Mouse (Mus musculus): ENCODE measurements around the gene Isy1.

The Isy1 gene

GRCm38 (mm10) chr6:87838551-87839197 is at the start of gene Isy1:
TSS of gene Isy1 (minus strand) at chr6:87838798.
- peak; percentile 96 for DNase-seq

- DNase-seq, result peak; percentile 99
Measured at GRCm38 (mm10) chr6:87887594-87888233, 49.1 kb upstream of the Isy1 start, which contains the start of gene Copg1. TSS of gene Copg1 (plus strand) at chr6:87887814.

GRCm38 (mm10) chr6:87886721-87887120 is 48.1 kb upstream of the Isy1 start:
- DNase-seq, result no peak

GRCm38 (mm10) chr6:87882816-87883215 is 44.2 kb upstream of the Isy1 start:
- DNase-seq, result no peak

GRCm38 (mm10) chr6:87882221-87882620 is 43.6 kb upstream of the Isy1 start:
- DNase-seq, result no peak

GRCm38 (mm10) chr6:87879628-87880027 is 41.0 kb upstream of the Isy1 start:
- DNase-seq, result no peak

GRCm38 (mm10) chr6:87879010-87879409 is 40.4 kb upstream of the Isy1 start:
- DNase-seq, result no peak

- peak; percentile 69 for DNase-seq
Measured at GRCm38 (mm10) chr6:87876068-87876643, 37.6 kb upstream of the Isy1 start.

GRCm38 (mm10) chr6:87875562-87875961 is 37.0 kb upstream of the Isy1 start:
- DNase-seq, result no peak

- no peak for DNase-seq
Measured at GRCm38 (mm10) chr6:87875083-87875482, 36.5 kb upstream of the Isy1 start.

- no peak for DNase-seq
Measured at GRCm38 (mm10) chr6:87873963-87874362, 35.4 kb upstream of the Isy1 start.

GRCm38 (mm10) chr6:87873104-87873503 is 34.5 kb upstream of the Isy1 start:
- DNase-seq, result peak; percentile 57

- no peak for DNase-seq
Measured at GRCm38 (mm10) chr6:87871240-87871639, 32.6 kb upstream of the Isy1 start.

- no peak for DNase-seq
Measured at GRCm38 (mm10) chr6:87870440-87870839, 31.8 kb upstream of the Isy1 start.

GRCm38 (mm10) chr6:87868871-87869506 is 30.4 kb upstream of the Isy1 start:
- DNase-seq, result peak; percentile 49

- no peak for DNase-seq
Measured at GRCm38 (mm10) chr6:87867256-87867655, 28.7 kb upstream of the Isy1 start.

- DNase-seq, result no peak
Measured at GRCm38 (mm10) chr6:87866211-87866610, 27.6 kb upstream of the Isy1 start.

GRCm38 (mm10) chr6:87857071-87857470 is 18.5 kb upstream of the Isy1 start:
- DNase-seq, result no peak

- DNase-seq, result peak; percentile 24
Measured at GRCm38 (mm10) chr6:87853446-87853845, 14.8 kb upstream of the Isy1 start.

- DNase-seq, result no peak
Measured at GRCm38 (mm10) chr6:87851871-87852270, 13.3 kb upstream of the Isy1 start.

- DNase-seq, result peak; percentile 94
Measured at GRCm38 (mm10) chr6:87850900-87851614, 12.5 kb upstream of the Isy1 start, which contains the start of gene Cnbp. TSS of gene Cnbp (minus strand) at chr6:87851106.

GRCm38 (mm10) chr6:87850155-87850899 is 11.7 kb upstream of the Isy1 start:
- DNase-seq, result peak; percentile 44

Data from kidney, adult 11 months (tissue).